Mouse (Mus musculus) lung, adult 2 months (tissue): ENCODE measurements around the gene Kcnd1.

Source experiments
- CTCF ChIP-seq: fragments of 200-500 bp; IDR thresholded peaks from 2 replicates; pipeline ENCODE4 v1.5.1; 2011; ENCODE audit warnings: mild to moderate bottlenecking, low read length, control low read depth; ENCODE audit not compliant: insufficient read depth
- POLR2A ChIP-seq: fragments of 200-500 bp; IDR thresholded peaks from 2 replicates; pipeline ENCODE4 v1.6.1; 2011; ENCODE audit warnings: low read depth, mild to moderate bottlenecking, control low read depth, low read length, borderline replicate concordance; ENCODE audit errors: extremely low read depth

DNA sequence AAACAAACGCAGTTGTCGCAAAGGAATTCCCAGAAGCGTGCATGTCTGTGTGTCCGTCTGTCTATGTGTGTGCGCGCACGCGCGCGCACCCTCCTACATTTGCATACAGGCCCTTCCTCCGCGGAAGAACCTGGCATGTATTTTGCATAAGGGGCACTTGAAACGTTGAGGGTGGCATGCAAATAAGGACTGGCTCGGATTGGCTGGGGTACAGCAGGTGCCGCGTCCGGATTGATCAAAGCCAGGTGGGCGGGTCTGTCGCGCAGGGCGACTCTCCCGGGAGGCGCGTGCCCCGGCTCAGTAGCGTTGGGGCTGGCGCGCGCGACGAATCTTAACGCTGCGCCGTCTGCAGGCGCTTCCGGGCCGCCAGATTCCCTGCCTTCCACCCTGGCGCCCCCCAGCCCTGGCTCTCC, 55.9 kb downstream of the Kcnd1 start, which contains the start of gene Pim2:
- TF ChIP-seq CTCF (no peak), POLR2A (peak; percentile 36; the same call in 1 of the 2 replicates)
